Mouse (Mus musculus) stomach, embryonic 15.5 days (tissue): Measurements from ENCODE around the gene Hpse2. TPM values are rescaled to one million over a fixed set of nuclear protein-coding genes. Genes with fewer than 3 reads are reported as not detected.
A peak's percentile ranks its signal among the peaks of the same experiment; 100 is the strongest.

ENCODE experiments used
- ATAC-seq: fragments of 200-750 bp; cut with Nextera tagmentation; 2 replicates; pipeline ENCODE4 v1.8.0; 2017; ENCODE audit warnings: low read depth, moderate number of reproducible peaks, moderate TSS enrichment; ENCODE audit not compliant: insufficient read depth, low FRiP score
- H3K27ac ChIP-seq: fragments of 300-500 bp; sonication (generic); 2 replicates; pipeline ENCODE4 v1.5.1; 2015; ENCODE audit warnings: mild to moderate bottlenecking, inconsistent platforms
- H3K27me3 ChIP-seq: fragments of 300-500 bp; sonication (generic); replicated peaks from 2 replicates; pipeline ENCODE4 v1.6.1; 2015; ENCODE audit warnings: inconsistent platforms
- H3K36me3 ChIP-seq: fragments of 300-500 bp; sonication (generic); 2 replicates; pipeline ENCODE4 v1.6.1; 2015; ENCODE audit warnings: inconsistent platforms
- H3K4me1 ChIP-seq: fragments of 300-500 bp; sonication (generic); 2 replicates; pipeline ENCODE4 v1.6.1; 2015; ENCODE audit warnings: inconsistent platforms
- H3K4me2 ChIP-seq: fragments of 300-500 bp; sonication (generic); 2 replicates; pipeline ENCODE4 v1.6.1; 2015; ENCODE audit warnings: mild to moderate bottlenecking, inconsistent platforms
- H3K4me3 ChIP-seq: fragments of 300-500 bp; sonication (generic); replicated peaks from 2 replicates; pipeline ENCODE4 v1.5.1; 2015; ENCODE audit warnings: inconsistent platforms
- H3K9ac ChIP-seq: fragments of 300-500 bp; sonication (generic); 2 replicates; pipeline ENCODE4 v1.6.1; 2015; ENCODE audit warnings: inconsistent platforms
- H3K9me3 ChIP-seq: fragments of 300-500 bp; sonication (generic); 2 replicates; pipeline ENCODE4 v1.6.1; 2016; ENCODE audit warnings: inconsistent platforms
- WGBS: fragments of 180-500 bp; shearing (Covaris S2); methylation state at CpG from one replicate; pipeline ENCODE4 v1.1.7; 2015; 5-methylcytosine and 5-hydroxymethylcytosine counted together
- polyA plus RNA-seq: library from polyadenylated mRNA; unstranded; fragments of >200 nt; fragmentation: Nextera tagmentation; extraction: Ambion mirVana; gene quantifications from 2 replicates; pipeline ENCODE4 v1.2.1, GENCODE M21; 2015

Hpse2 gene
- polyA plus RNA-seq, 1 experiment from 2014 or later: 7.0 TPM

GRCm38 (mm10) chr19:42891599-42891998 lies 496.6 kb downstream of the Hpse2 start:
- Histone ChIP-seq H3K27ac (peak overlapping the region; percentile 9; the same call in 1 of the 2 replicates), H3K9ac (no peak overlapping the region), H3K27me3 (no peaks in the 10 kb centered on the region), H3K36me3 (no peaks in the 10 kb centered on the region), H3K9me3 (no peaks in the 10 kb centered on the region), H3K4me3 (no peak overlapping the region), H3K4me2 (no peak overlapping the region), H3K4me1 (no peaks in the 10 kb centered on the region)
- 46% methylated on average over 5 of the region's 5 CpGs for WGBS
- no peak for ATAC-seq

- H3K9me3 ChIP-seq: no peaks in the 10 kb centered on the region
- no peak overlapping the region for H3K9ac ChIP-seq
- no peaks in the 10 kb centered on the region for H3K36me3 ChIP-seq
- no peak overlapping the region for H3K4me2 ChIP-seq
- WGBS: 52% methylated on average over 4 of the region's 4 CpGs
- no peak overlapping the region for H3K27ac ChIP-seq
- no peak overlapping the region for H3K4me3 ChIP-seq
- H3K27me3 ChIP-seq: no peaks in the 10 kb centered on the region
- no peaks in the 10 kb centered on the region for H3K4me1 ChIP-seq
- ATAC-seq: no peak
Observed at GRCm38 (mm10) chr19:42877653-42878052, 510.5 kb downstream of the Hpse2 start.

- Histone ChIP-seq H3K9me3 (no peaks in the 10 kb centered on the region), H3K4me3 (no peak overlapping the region), H3K27ac (no peak overlapping the region), H3K4me1 (no peaks in the 10 kb centered on the region), H3K4me2 (no peak overlapping the region), H3K27me3 (no peaks in the 10 kb centered on the region), H3K36me3 (no peaks in the 10 kb centered on the region), H3K9ac (no peak overlapping the region)
- ATAC-seq: peak; percentile 60; the same call in 1 of the 2 replicates
- 58% methylated on average over 4 of the region's 4 CpGs for WGBS
Observed at GRCm38 (mm10) chr19:42876563-42876962, 511.6 kb downstream of the Hpse2 start.

GRCm38 (mm10) chr19:42869663-42870530 lies 518.3 kb downstream of the Hpse2 start:
- H3K4me1 ChIP-seq: no peaks in the 10 kb centered on the region; the same call in 1 of the 2 replicates
- no peak overlapping the region for H3K4me3 ChIP-seq
- no peak overlapping the region for H3K4me2 ChIP-seq
- no peaks in the 10 kb centered on the region for H3K36me3 ChIP-seq
- no peak for ATAC-seq
- no peaks in the 10 kb centered on the region for H3K9me3 ChIP-seq
- 67% methylated on average over 8 of the region's 8 CpGs for WGBS
- no peak overlapping the region for H3K27ac ChIP-seq
- no peak overlapping the region for H3K9ac ChIP-seq
- H3K27me3 ChIP-seq: no peaks in the 10 kb centered on the region

GRCm38 (mm10) chr19:42868958-42869662 lies 519.0 kb downstream of the Hpse2 start:
- no peak for ATAC-seq
- WGBS: 34% methylated on average over 3 of the region's 3 CpGs
- no peaks in the 10 kb centered on the region for H3K27me3 ChIP-seq
- H3K4me2 ChIP-seq: no peak overlapping the region
- no peak overlapping the region for H3K9ac ChIP-seq
- no peaks in the 10 kb centered on the region for H3K9me3 ChIP-seq
- H3K27ac ChIP-seq: no peak overlapping the region
- H3K36me3 ChIP-seq: no peaks in the 10 kb centered on the region
- no peak overlapping the region for H3K4me3 ChIP-seq
- H3K4me1 ChIP-seq: no peaks in the 10 kb centered on the region; the same call in 1 of the 2 replicates

- no peak overlapping the region for H3K9ac ChIP-seq
Observed at GRCm38 (mm10) chr19:42863013-42863412, 525.1 kb downstream of the Hpse2 start.

GRCm38 (mm10) chr19:42857096-42857495 lies 531.1 kb downstream of the Hpse2 start:
- Histone ChIP-seq H3K36me3 (no peaks in the 10 kb centered on the region), H3K27ac (no peak overlapping the region), H3K4me2 (no peak overlapping the region), H3K9ac (no peak overlapping the region), H3K9me3 (no peaks in the 10 kb centered on the region), H3K4me1 (no peaks in the 10 kb centered on the region), H3K27me3 (no peaks in the 10 kb centered on the region), H3K4me3 (no peak overlapping the region)
- no peak for ATAC-seq
- WGBS: 74% methylated on average over 5 of the region's 5 CpGs

More at GRCm38 (mm10) chr19:42863013-42863412, 525.1 kb downstream of the Hpse2 start:
- ATAC-seq: no peak
- H3K27me3 ChIP-seq: no peaks in the 10 kb centered on the region
- no peaks in the 10 kb centered on the region for H3K36me3 ChIP-seq
- no peak overlapping the region for H3K27ac ChIP-seq
- H3K4me1 ChIP-seq: no peaks in the 10 kb centered on the region; the same call in 1 of the 2 replicates
- no peak overlapping the region for H3K4me3 ChIP-seq
- H3K9me3 ChIP-seq: no peaks in the 10 kb centered on the region
- 25% methylated on average over 3 of the region's 3 CpGs for WGBS
- H3K4me2 ChIP-seq: no peak overlapping the region

GRCm38 (mm10) chr19:42855649-42856048 lies 532.5 kb downstream of the Hpse2 start:
- Histone ChIP-seq H3K27ac (no peak overlapping the region), H3K4me2 (no peak overlapping the region), H3K27me3 (no peaks in the 10 kb centered on the region), H3K4me3 (no peak overlapping the region), H3K36me3 (no peaks in the 10 kb centered on the region), H3K9ac (no peak overlapping the region), H3K4me1 (no peaks in the 10 kb centered on the region), H3K9me3 (no peaks in the 10 kb centered on the region)
- WGBS: 82% methylated on average over 4 of the region's 4 CpGs
- no peak for ATAC-seq

- Histone ChIP-seq H3K4me3 (no peak overlapping the region), H3K36me3 (no peaks in the 10 kb centered on the region), H3K9me3 (no peaks in the 10 kb centered on the region), H3K27ac (no peak overlapping the region; the same call in 1 of the 2 replicates), H3K4me1 (no peaks in the 10 kb centered on the region), H3K27me3 (no peaks in the 10 kb centered on the region), H3K4me2 (no peak overlapping the region), H3K9ac (no peak overlapping the region)
- no peak for ATAC-seq
- WGBS: 55% methylated on average over 5 of the region's 5 CpGs
Observed at GRCm38 (mm10) chr19:42850444-42850843, 537.7 kb downstream of the Hpse2 start.

- Histone ChIP-seq H3K36me3 (no peaks in the 10 kb centered on the region), H3K9me3 (no peaks in the 10 kb centered on the region), H3K4me2 (no peak overlapping the region), H3K9ac (no peak overlapping the region), H3K27me3 (no peaks in the 10 kb centered on the region), H3K4me1 (no peaks in the 10 kb centered on the region), H3K4me3 (no peak overlapping the region), H3K27ac (no peak overlapping the region)
- 69% methylated on average over 4 of the region's 4 CpGs for WGBS
- no peak for ATAC-seq
Observed at GRCm38 (mm10) chr19:42839621-42840294, 548.4 kb downstream of the Hpse2 start.

GRCm38 (mm10) chr19:42839118-42839517 lies 549.0 kb downstream of the Hpse2 start:
- no peak overlapping the region for H3K27ac ChIP-seq
- no peak overlapping the region for H3K4me2 ChIP-seq
- no peak overlapping the region for H3K4me3 ChIP-seq
- 81% methylated on average over 2 of the region's 2 CpGs for whole genome bisulfite sequencing
- H3K9ac ChIP-seq: no peak overlapping the region
- H3K36me3 ChIP-seq: no peaks in the 10 kb centered on the region
- ATAC-seq: no peak
- no peaks in the 10 kb centered on the region for H3K4me1 ChIP-seq
- no peaks in the 10 kb centered on the region for H3K27me3 ChIP-seq
- H3K9me3 ChIP-seq: no peaks in the 10 kb centered on the region

GRCm38 (mm10) chr19:42838271-42838670 lies 549.9 kb downstream of the Hpse2 start:
- H3K36me3 ChIP-seq: no peaks in the 10 kb centered on the region
- WGBS: 77% methylated on average over 2 of the region's 2 CpGs
- H3K27me3 ChIP-seq: no peaks in the 10 kb centered on the region
- H3K27ac ChIP-seq: no peak overlapping the region
- no peak for ATAC-seq
- H3K4me3 ChIP-seq: no peak overlapping the region
- no peak overlapping the region for H3K9ac ChIP-seq
- H3K4me1 ChIP-seq: no peaks in the 10 kb centered on the region
- H3K4me2 ChIP-seq: no peak overlapping the region
- no peaks in the 10 kb centered on the region for H3K9me3 ChIP-seq
